Mouse (Mus musculus): ENCODE results near the gene Zfp654. TPM values are rescaled to one million over a fixed set of nuclear protein-coding genes. Genes with fewer than 3 reads are reported as not detected.

Gene Zfp654
- polyA plus RNA-seq, 2 experiments: 2.4 to 3.3 TPM

DNA sequence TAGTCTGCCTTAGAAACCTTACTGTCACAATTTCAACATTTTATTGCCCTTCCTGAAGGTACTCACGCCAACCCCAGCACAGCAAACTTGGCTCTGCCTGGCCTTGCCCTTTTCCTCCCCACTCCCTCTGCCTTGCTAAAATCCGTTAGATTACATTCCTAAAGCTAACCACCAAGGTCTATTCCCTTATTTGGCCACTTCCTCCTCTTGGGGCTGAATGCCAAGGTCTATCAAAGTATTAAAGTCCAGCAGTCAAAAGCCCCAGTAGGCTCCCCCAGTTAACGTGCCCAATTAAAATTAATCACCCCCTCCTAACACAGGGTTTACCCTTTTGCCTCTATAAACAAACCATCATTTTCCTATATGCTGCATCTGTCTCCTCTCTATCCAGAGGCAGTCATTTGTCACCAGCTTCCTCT, 33.0 kb upstream of the Zfp654 start:
- Histone ChIP-seq H3K4me2 (ENCODE audit: low read depth) (no peak overlapping the region), H3K27me3 (ENCODE audit: control insufficient read depth, insufficient read depth, low read length) (no peaks in the 10 kb centered on the region), H3K4me1 (replicated peaks; ENCODE audit: control insufficient read depth in 2 of 2, insufficient read depth in 2 of 2, low read length in 1 of 2) (peaks cover 0 to 5% of the 10 kb centered on the region in 2 experiments; a peak in 1 of 4 replicates), H3K9ac (replicated peaks) (no peak overlapping the region), H3K4me3 (ENCODE audit: insufficient read depth in 1 of 2, low read depth in 2 of 2, low read length in 2 of 2) (no peak overlapping the region), H3K9me3 (ENCODE audit: control insufficient read depth, low read length) (no peaks in the 10 kb centered on the region), H3K27ac (no peak overlapping the region), H3K36me3 (replicated peaks; ENCODE audit: control insufficient read depth, insufficient read depth, low read depth) (no peaks in the 10 kb centered on the region)
- TF ChIP-seq CTCF (IDR thresholded peaks at IDR 0.05; ENCODE audit: low read depth) (no peak), EP300 (IDR thresholded peaks at IDR 0.05; ENCODE audit: low read depth) (no peak)
- WGBS (ENCODE audit: insufficient replicate concordance): 14% methylated on average over 3 of the region's 3 CpGs
- DNase-seq (ENCODE audit: low read depth in 3 of 3, low spot score in 3 of 3): no peak
- ATAC-seq (ENCODE audit: insufficient read depth): no peak

DNA sequence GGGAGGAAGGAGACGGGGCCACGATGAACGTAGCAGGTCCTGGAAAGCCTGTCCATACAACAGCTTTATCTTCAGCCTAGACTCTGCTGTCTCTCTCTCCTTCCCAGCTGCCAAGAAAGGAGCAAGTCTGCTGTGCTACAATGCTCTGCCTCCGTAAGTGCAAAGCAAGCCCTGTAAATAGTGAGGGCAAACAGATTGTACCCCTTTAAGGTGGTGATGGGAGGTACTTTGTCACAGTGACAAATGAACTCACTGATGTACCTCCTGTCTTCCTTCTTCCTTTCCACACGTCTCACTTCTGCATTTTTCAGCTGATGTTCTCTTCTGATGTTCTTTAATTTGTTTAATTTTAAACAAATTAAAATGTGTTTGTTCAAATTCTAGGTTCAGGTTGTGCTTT, 32.4 kb upstream of the Zfp654 start:
- ATAC-seq (ENCODE audit: insufficient read depth): no peak
- H3K9ac ChIP-seq (replicated peaks): no peak overlapping the region
- H3K9me3 ChIP-seq (ENCODE audit: control insufficient read depth, low read length): no peaks in the 10 kb centered on the region
- WGBS (ENCODE audit: insufficient replicate concordance): 36% methylated on average over 5 of the region's 5 CpGs
- H3K27ac ChIP-seq: no peak overlapping the region
- H3K27me3 ChIP-seq (ENCODE audit: control insufficient read depth, insufficient read depth, low read length): no peaks in the 10 kb centered on the region
- H3K4me1 ChIP-seq (replicated peaks; ENCODE audit: control insufficient read depth in 2 of 2, insufficient read depth in 2 of 2, low read length in 1 of 2): peaks cover 0 to 5% of the 10 kb centered on the region in 2 experiments; a peak in 1 of 4 replicates
- H3K36me3 ChIP-seq (replicated peaks; ENCODE audit: control insufficient read depth, insufficient read depth, low read depth): no peaks in the 10 kb centered on the region
- no peak overlapping the region for H3K4me3 ChIP-seq (ENCODE audit: insufficient read depth in 1 of 2, low read depth in 2 of 2, low read length in 2 of 2)
- H3K4me2 ChIP-seq (ENCODE audit: low read depth): no peak overlapping the region
- no peak for TF ChIP-seq CTCF (IDR thresholded peaks at IDR 0.05; ENCODE audit: low read depth)
- TF ChIP-seq EP300 (IDR thresholded peaks at IDR 0.05; ENCODE audit: low read depth): no peak
- no peak for DNase-seq (ENCODE audit: low read depth in 3 of 3, low spot score in 3 of 3)

DNA sequence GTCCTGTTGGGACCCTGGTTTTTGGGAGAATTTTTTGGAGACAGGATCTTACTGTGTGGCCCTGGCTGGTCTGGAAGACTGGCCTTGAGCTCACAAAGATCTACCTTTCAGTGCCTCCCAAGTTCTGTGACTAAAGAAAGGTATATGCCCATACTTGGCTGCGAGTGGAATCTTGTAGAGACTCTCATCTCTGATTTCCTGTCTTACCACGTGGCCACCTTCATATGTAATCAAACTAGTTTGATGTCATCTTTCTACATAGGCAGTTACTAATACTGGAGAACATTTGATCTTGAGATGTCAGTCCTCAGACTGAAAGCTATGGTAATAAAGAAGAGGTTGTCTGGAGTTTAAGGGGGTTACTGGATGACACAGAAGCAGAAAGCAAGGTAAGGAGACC, 30.0 kb upstream of the Zfp654 start:
- TF ChIP-seq EP300 (IDR thresholded peaks at IDR 0.05; ENCODE audit: low read depth) (no peak), CTCF (IDR thresholded peaks at IDR 0.05; ENCODE audit: low read depth) (no peak)

DNA sequence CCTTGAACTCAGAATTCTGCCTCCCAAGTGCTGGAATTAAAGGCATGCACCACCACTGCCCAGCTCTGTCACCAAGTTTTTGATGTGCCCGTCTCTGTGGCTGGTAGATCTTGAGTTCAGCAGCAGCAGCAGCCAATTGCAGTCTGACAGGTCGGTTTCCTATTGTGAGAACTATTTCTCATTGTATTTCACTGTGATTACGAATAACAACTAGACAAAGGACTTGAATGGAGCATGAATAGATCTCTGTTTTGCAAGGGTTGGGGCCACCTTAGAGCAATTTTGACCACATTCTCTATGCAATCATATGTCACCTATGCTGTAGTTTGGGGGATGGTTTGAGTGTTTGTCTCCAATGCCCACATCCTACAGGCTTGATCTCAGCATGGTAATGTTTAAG, 29.5 kb upstream of the Zfp654 start:
- 61% methylated on average over 3 of the region's 3 CpGs for WGBS (ENCODE audit: insufficient replicate concordance)
- H3K36me3 ChIP-seq (replicated peaks; ENCODE audit: control insufficient read depth, insufficient read depth, low read depth): no peaks in the 10 kb centered on the region
- no peak overlapping the region for H3K9ac ChIP-seq (replicated peaks)
- no peak overlapping the region for H3K4me3 ChIP-seq (ENCODE audit: insufficient read depth in 1 of 2, low read depth in 2 of 2, low read length in 2 of 2)
- no peaks in the 10 kb centered on the region for H3K9me3 ChIP-seq (ENCODE audit: control insufficient read depth, low read length)
- no peaks in the 10 kb centered on the region for H3K27me3 ChIP-seq (ENCODE audit: control insufficient read depth, insufficient read depth, low read length)
- H3K4me2 ChIP-seq (ENCODE audit: low read depth): no peak overlapping the region
- ATAC-seq (ENCODE audit: insufficient read depth) (no peak), DNase-seq (ENCODE audit: low read depth in 3 of 3, low spot score in 3 of 3) (no peak)
- TF ChIP-seq CTCF (IDR thresholded peaks at IDR 0.05; ENCODE audit: low read depth): no peak
- no peak for TF ChIP-seq EP300 (IDR thresholded peaks at IDR 0.05; ENCODE audit: low read depth)
- H3K27ac ChIP-seq: no peak overlapping the region
- H3K4me1 ChIP-seq (replicated peaks; ENCODE audit: control insufficient read depth in 2 of 2, insufficient read depth in 2 of 2, low read length in 1 of 2): peaks cover 0 to 5% of the 10 kb centered on the region in 2 experiments; a peak in 1 of 4 replicates

More for the DNA sequence above, 30.0 kb upstream of the Zfp654 start:
- WGBS (ENCODE audit: insufficient replicate concordance): 46% methylated on average over 2 of the region's 2 CpGs
- Histone ChIP-seq H3K4me3 (ENCODE audit: insufficient read depth in 1 of 2, low read depth in 2 of 2, low read length in 2 of 2) (no peak overlapping the region), H3K4me2 (ENCODE audit: low read depth) (no peak overlapping the region), H3K27me3 (ENCODE audit: control insufficient read depth, insufficient read depth, low read length) (no peaks in the 10 kb centered on the region), H3K9me3 (ENCODE audit: control insufficient read depth, low read length) (no peaks in the 10 kb centered on the region), H3K27ac (no peak overlapping the region), H3K36me3 (replicated peaks; ENCODE audit: control insufficient read depth, insufficient read depth, low read depth) (no peaks in the 10 kb centered on the region), H3K4me1 (replicated peaks; ENCODE audit: control insufficient read depth in 2 of 2, insufficient read depth in 2 of 2, low read length in 1 of 2) (peaks cover 0 to 5% of the 10 kb centered on the region in 2 experiments; a peak in 1 of 4 replicates), H3K9ac (replicated peaks) (no peak overlapping the region)
- ATAC-seq (ENCODE audit: insufficient read depth) (no peak), DNase-seq (ENCODE audit: low read depth in 3 of 3, low spot score in 3 of 3) (no peak)

DNA sequence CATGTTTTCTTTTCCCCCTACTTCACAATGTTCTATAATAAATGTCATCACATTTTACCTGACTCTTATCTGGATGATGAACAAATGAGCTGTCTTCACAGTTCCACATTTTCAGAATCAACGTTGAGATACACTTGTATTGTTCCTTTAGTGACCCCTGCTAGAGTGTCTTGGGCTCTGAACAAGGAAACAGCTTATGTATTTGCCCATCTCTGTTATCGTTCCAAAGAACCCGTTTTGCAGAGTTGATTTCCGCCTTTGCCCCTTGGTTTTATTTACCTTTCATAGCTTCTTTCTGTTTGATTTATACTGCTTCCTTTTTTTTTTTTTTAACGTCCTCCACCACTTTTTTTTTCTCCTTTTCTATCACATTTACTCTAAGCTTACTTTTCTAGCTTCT, 28.3 kb upstream of the Zfp654 start:
- H3K27me3 ChIP-seq (ENCODE audit: control insufficient read depth, insufficient read depth, low read length): no peaks in the 10 kb centered on the region
- H3K4me3 ChIP-seq (ENCODE audit: insufficient read depth in 1 of 2, low read depth in 2 of 2, low read length in 2 of 2): no peak overlapping the region
- no peaks in the 10 kb centered on the region for H3K9me3 ChIP-seq (ENCODE audit: control insufficient read depth, low read length)
- no peak overlapping the region for H3K27ac ChIP-seq
- TF ChIP-seq EP300 (IDR thresholded peaks at IDR 0.05; ENCODE audit: low read depth) (no peak), CTCF (IDR thresholded peaks at IDR 0.05; ENCODE audit: low read depth) (no peak)
- ATAC-seq (ENCODE audit: insufficient read depth) (no peak), DNase-seq (ENCODE audit: low read depth in 3 of 3, low spot score in 3 of 3) (no peak)
- no peaks in the 10 kb centered on the region for H3K36me3 ChIP-seq (replicated peaks; ENCODE audit: control insufficient read depth, insufficient read depth, low read depth)
- WGBS (ENCODE audit: insufficient replicate concordance): 44% methylated on average over 5 of the region's 5 CpGs
- H3K9ac ChIP-seq (replicated peaks): no peak overlapping the region
- peaks cover 0 to 5% of the 10 kb centered on the region in 2 experiments; a peak in 1 of 4 replicates for H3K4me1 ChIP-seq (replicated peaks; ENCODE audit: control insufficient read depth in 2 of 2, insufficient read depth in 2 of 2, low read length in 1 of 2)
- no peak overlapping the region for H3K4me2 ChIP-seq (ENCODE audit: low read depth)

Measured in liver, embryonic 14.5 days (tissue).